Mouse (Mus musculus) hindbrain, embryonic 12.5 days (tissue): ENCODE results near the gene Klhl12. TPM values are rescaled to one million over a fixed set of nuclear protein-coding genes. Genes with fewer than 3 reads are reported as not detected.

Experiments
- ATAC-seq: fragments of 200-750 bp; cut with Nextera tagmentation; 2 replicates; pipeline ENCODE4 v1.8.0; 2017; ENCODE audit warnings: moderate TSS enrichment; ENCODE audit not compliant: low FRiP score
- H3K27ac ChIP-seq: fragments of 300-500 bp; sonication (generic); 2 replicates; pipeline ENCODE4 v1.5.1; 2016; ENCODE audit warnings: mild to moderate bottlenecking
- H3K27me3 ChIP-seq: fragments of 300-500 bp; sonication (generic); 2 replicates; pipeline ENCODE4 v1.6.1; 2016; ENCODE audit warnings: mild to moderate bottlenecking
- H3K36me3 ChIP-seq: fragments of 300-500 bp; sonication (generic); 2 replicates; pipeline ENCODE4 v1.6.1; 2016; ENCODE audit warnings: mild to moderate bottlenecking
- H3K4me1 ChIP-seq: fragments of 300-500 bp; sonication (generic); 2 replicates; pipeline ENCODE4 v1.6.1; 2016
- H3K4me2 ChIP-seq: fragments of 300-500 bp; sonication (generic); replicated peaks from 2 replicates; pipeline ENCODE4 v1.6.1; 2016; ENCODE audit warnings: mild to moderate bottlenecking
- H3K4me3 ChIP-seq: fragments of 300-500 bp; sonication (generic); 2 replicates; pipeline ENCODE4 v1.5.1; 2016; ENCODE audit warnings: mild to moderate bottlenecking
- H3K9ac ChIP-seq: fragments of 300-500 bp; sonication (generic); 2 replicates; pipeline ENCODE4 v1.6.1; 2016; ENCODE audit warnings: mild to moderate bottlenecking, moderate library complexity
- H3K9me3 ChIP-seq: fragments of 300-500 bp; sonication (generic); replicated peaks from 2 replicates; pipeline ENCODE4 v1.6.1; 2016; ENCODE audit warnings: mild to moderate bottlenecking
- WGBS: fragments of 180-500 bp; shearing (Covaris S2); methylation state at CpG from one replicate; pipeline ENCODE4 v1.1.7; 2016; 5-methylcytosine and 5-hydroxymethylcytosine counted together
- polyA plus RNA-seq: library from polyadenylated mRNA; unstranded; fragments of >200 nt; fragmentation: Nextera tagmentation; extraction: Ambion mirVana; gene quantifications from 2 replicates; pipeline ENCODE4 v1.2.1, GENCODE M21; 2016

Klhl12 gene
- 32.3 and 32.9 TPM in 2 replicates for polyA plus RNA-seq

DNA sequence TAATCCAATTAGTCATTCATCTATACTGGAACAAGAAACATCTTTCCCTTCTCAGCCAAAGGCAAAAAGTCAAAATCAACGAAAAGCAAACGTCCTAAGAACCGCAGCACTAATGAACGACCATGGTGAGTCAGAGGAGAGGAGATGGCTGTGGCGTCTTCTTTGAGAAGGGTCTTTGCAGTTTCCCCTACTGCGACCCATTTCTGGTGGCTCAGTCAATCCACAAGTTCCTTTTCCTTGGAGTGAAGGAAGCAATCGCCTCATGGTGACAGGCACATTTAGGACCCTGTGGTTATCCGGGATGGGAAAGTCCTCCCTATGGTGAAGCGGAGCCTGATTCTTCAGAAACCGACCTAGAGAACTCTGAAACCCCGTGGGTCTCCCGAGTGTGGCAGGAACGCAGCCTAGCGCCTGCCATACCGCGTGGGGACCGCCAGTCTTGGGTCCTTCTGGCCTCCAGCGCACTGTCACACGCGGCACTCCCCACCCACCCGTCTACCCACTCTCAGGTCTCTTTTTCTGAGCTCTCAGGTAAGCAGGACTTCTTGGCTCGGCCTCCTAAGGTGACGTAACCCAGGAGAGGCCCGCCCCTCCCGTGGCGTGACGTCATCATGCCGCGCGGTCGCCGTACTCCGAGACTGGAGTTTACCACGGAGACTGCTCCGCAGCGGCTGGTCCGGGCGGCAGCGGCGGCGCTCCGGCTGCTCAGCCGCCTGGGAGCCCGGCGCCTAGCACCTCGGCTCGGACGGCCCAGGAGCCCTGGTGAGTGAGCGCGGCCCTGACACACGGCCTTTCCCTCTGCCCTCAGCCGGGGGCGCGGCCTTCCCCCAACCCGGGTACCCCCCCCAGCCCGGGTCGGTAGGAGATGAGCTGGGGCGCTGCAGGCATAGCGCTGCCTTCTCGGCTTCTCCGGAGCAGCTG is at the start of gene Klhl12:
Klhl12 (plus strand) TSS at position 628 of the 921 bp plus-strand sequence.
- WGBS, result under 1% methylated on average over 59 of the region's 61 CpGs
- Histone ChIP-seq H3K9me3 (no peaks in the 10 kb centered on the region), H3K36me3 (peaks cover 13% of the 10 kb centered on the region; the same call in 1 of the 2 replicates), H3K4me3 (peak within 1 kb of the TSS; percentile 97), H3K9ac (peak within 1 kb of the TSS; percentile 94), H3K4me1 (peaks cover 10% of the 10 kb centered on the region), H3K27me3 (no peaks in the 10 kb centered on the region), H3K4me2 (peak within 1 kb of the TSS; percentile 76), H3K27ac (peak within 1 kb of the TSS; percentile 80)
- ATAC-seq, result peak; percentile 93

GRCm38 (mm10) chr1:134406414-134406771 is 48.9 kb upstream of the Klhl12 start:
- Histone ChIP-seq H3K36me3 (peaks cover 31% of the 10 kb centered on the region), H3K4me3 (peak overlapping the region; percentile 80), H3K27ac (peak overlapping the region; percentile 66; the same call in 1 of the 2 replicates), H3K27me3 (no peaks in the 10 kb centered on the region), H3K9me3 (no peaks in the 10 kb centered on the region), H3K9ac (peak overlapping the region; percentile 78), H3K4me1 (peaks cover 10% of the 10 kb centered on the region), H3K4me2 (peak overlapping the region; percentile 79)
- 30% methylated on average over 8 of the region's 8 CpGs for WGBS
- ATAC-seq, result no peak; the same call in 1 of the 2 replicates

DNA sequence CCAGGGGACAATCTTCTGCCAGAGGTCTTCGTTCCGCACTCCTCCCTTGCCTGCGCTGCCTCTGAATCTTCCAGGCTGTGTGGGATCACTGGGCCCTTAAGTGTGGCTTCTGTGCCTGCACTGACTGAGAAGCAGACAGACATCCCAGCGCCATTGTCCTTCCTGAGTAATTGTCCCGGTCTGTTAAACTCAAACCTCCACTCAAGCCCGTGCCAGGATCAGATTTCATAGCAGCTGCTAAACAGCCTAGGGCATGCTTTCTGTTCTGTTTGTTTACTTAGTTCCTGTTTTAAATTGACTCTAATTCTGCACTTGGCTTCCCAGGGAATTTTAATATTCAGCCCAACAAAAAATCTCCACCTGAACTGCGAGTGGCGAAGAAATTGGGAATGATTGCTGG is 47.3 kb upstream of the Klhl12 start:
- Histone ChIP-seq H3K9ac (no peak overlapping the region), H3K4me1 (peaks cover 10% of the 10 kb centered on the region), H3K36me3 (peaks cover 34% of the 10 kb centered on the region), H3K27ac (no peak overlapping the region), H3K9me3 (no peaks in the 10 kb centered on the region), H3K4me3 (no peak overlapping the region), H3K4me2 (no peak overlapping the region), H3K27me3 (no peaks in the 10 kb centered on the region)
- 80% methylated on average over 8 of the region's 8 CpGs for WGBS
- ATAC-seq, result no peak

- H3K4me3 ChIP-seq, result no peak overlapping the region
- H3K9me3 ChIP-seq, result no peaks in the 10 kb centered on the region
- WGBS, result 94% methylated on average over 9 of the region's 9 CpGs
- H3K27ac ChIP-seq, result no peak overlapping the region
- H3K4me2 ChIP-seq, result no peak overlapping the region
- peaks cover 34% of the 10 kb centered on the region for H3K36me3 ChIP-seq
- no peak for ATAC-seq
- H3K9ac ChIP-seq, result no peak overlapping the region
- peaks cover 20% of the 10 kb centered on the region for H3K4me1 ChIP-seq
- H3K27me3 ChIP-seq, result no peaks in the 10 kb centered on the region
Measured at GRCm38 (mm10) chr1:134411706-134412629, 43.4 kb upstream of the Klhl12 start.

- no peak for ATAC-seq
- Histone ChIP-seq H3K27me3 (no peaks in the 10 kb centered on the region), H3K36me3 (peaks cover 24% of the 10 kb centered on the region), H3K9me3 (no peaks in the 10 kb centered on the region), H3K4me2 (no peak overlapping the region), H3K9ac (no peak overlapping the region), H3K4me3 (no peak overlapping the region), H3K4me1 (peaks cover 32% of the 10 kb centered on the region), H3K27ac (0 out of 2 replicates have a peak overlapping the region, but pooled peaks have one; percentile 91)
- WGBS, result 48% methylated on average over 2 of the region's 2 CpGs
Measured at GRCm38 (mm10) chr1:134414038-134414437, 41.3 kb upstream of the Klhl12 start.

DNA sequence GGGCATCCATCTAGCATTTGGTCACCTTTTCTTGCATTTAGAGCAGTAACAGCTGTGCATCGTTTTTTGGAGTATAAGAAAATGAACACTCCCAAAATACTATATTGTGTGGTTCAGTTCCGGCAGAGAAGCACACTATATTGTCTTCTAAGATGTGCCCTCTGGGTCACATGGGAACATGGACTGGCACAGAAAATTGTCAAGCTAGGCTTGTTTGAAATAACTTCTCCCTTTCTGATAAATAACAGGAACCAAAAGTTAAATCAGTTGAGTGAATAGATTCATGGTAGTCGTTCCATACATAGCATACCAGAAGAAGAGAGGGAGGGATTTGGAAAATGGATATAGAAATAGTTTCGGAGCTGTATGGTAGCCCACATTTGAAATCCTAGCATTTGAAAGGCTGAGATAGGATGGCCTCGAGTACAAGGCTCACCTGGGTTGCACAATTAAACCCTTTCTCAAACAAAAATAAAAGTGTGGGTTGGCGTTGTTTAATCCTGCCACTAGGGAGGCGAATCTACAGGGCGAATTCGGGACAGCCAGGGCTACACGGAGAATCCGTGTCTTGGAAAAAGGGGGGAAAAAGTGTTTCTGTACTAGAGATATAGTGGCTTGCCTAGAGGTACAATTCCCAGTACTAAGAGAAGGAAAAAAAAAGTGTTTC is 40.7 kb upstream of the Klhl12 start:
- peak; percentile 53 for ATAC-seq
- peak overlapping the region; percentile 94 for H3K4me3 ChIP-seq
- peak overlapping the region; percentile 91 for H3K9ac ChIP-seq
- H3K27me3 ChIP-seq, result no peaks in the 10 kb centered on the region
- H3K36me3 ChIP-seq, result peaks cover 18% of the 10 kb centered on the region
- 16% methylated on average over 11 of the region's 11 CpGs for WGBS
- peak overlapping the region; percentile 91 for H3K27ac ChIP-seq
- H3K4me1 ChIP-seq, result peaks cover 38% of the 10 kb centered on the region
- peak overlapping the region; percentile 69 for H3K4me2 ChIP-seq
- H3K9me3 ChIP-seq, result no peaks in the 10 kb centered on the region

- peak; percentile 100 for ATAC-seq
- Histone ChIP-seq H3K4me3 (peak within 1 kb of the TSS; percentile 94), H3K27ac (peak within 1 kb of the TSS; percentile 91), H3K27me3 (no peaks in the 10 kb centered on the region), H3K9me3 (no peaks in the 10 kb centered on the region), H3K9ac (peak within 1 kb of the TSS; percentile 91), H3K4me1 (peaks cover 43% of the 10 kb centered on the region), H3K36me3 (peaks cover 12% of the 10 kb centered on the region), H3K4me2 (peak within 1 kb of the TSS; percentile 69)
- under 1% methylated on average over 61 of the region's 77 CpGs for WGBS
Measured at GRCm38 (mm10) chr1:134415168-134415831, 40.0 kb upstream of the Klhl12 start, which contains the start of gene Adipor1. Gene Adipor1 (plus strand): TSS chr1:134415378.

DNA sequence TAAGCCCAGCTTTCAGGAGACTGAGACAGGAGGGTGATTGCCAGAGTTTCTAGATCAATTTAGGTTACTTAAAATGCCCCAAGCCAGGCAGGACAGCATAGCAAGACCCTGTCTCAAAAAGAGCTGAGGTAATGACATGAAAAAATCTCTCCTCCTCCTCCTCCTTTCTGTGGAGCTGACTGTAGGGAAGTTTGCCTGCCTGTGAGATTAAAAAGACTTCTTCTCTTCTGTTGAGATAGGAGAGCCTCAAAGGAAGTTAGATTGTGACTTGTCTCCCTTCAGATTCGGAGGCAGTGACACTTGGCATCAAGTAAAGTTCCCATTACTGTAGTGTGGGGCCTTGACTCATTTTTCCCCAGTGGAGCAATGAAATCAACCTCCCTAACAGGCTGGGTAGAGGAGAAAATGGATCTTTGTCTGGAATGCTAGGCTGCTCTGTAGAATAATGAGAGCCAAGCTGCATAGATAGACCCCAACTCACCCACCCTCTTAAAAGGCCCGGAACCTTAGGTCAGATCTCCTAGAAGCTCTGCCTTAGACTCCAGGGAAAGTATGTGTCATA is 36.8 kb upstream of the Klhl12 start:
- Histone ChIP-seq H3K27ac (no peak overlapping the region), H3K27me3 (no peaks in the 10 kb centered on the region), H3K9me3 (no peaks in the 10 kb centered on the region), H3K9ac (no peak overlapping the region), H3K4me3 (no peak overlapping the region), H3K4me2 (no peak overlapping the region), H3K4me1 (peaks cover 43% of the 10 kb centered on the region), H3K36me3 (peaks cover 10% of the 10 kb centered on the region; the same call in 1 of the 2 replicates)
- 86% methylated on average over 2 of the region's 2 CpGs for WGBS
- ATAC-seq, result no peak

DNA sequence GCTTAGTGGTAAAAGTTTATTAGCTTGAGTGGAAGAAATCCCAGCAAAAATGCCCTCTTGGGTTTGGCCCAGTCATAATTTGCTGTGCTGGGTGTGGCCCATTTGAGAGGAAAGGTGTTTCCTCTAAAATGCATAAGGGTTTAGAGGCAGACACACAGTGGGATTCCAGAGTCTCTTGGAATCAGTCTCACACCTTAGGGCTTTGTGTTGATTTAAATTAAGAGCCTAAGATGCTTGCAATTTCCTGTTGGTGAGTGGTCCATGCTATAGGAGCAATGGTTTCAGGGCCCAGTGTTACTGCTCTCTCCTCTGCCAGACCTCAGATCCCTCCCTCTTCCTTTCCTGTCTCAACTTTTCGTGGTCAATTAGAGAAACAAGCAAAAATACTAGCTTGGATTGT is 36.2 kb upstream of the Klhl12 start:
- WGBS, result 72% methylated on average over 1 of the region's 1 CpGs
- Histone ChIP-seq H3K36me3 (peaks cover 15% of the 10 kb centered on the region), H3K27ac (no peak overlapping the region; the same call in 1 of the 2 replicates), H3K9ac (no peak overlapping the region), H3K9me3 (no peaks in the 10 kb centered on the region), H3K4me3 (no peak overlapping the region), H3K27me3 (no peaks in the 10 kb centered on the region), H3K4me1 (peaks cover 41% of the 10 kb centered on the region), H3K4me2 (no peak overlapping the region)
- ATAC-seq, result no peak

GRCm38 (mm10) chr1:134419751-134420458 is 35.4 kb upstream of the Klhl12 start:
- 68% methylated on average over 5 of the region's 5 CpGs for WGBS
- Histone ChIP-seq H3K4me1 (peaks cover 34% of the 10 kb centered on the region), H3K4me2 (no peak overlapping the region), H3K27ac (0 out of 2 replicates have a peak overlapping the region, but pooled peaks have one; percentile 4), H3K36me3 (peaks cover 23% of the 10 kb centered on the region), H3K9me3 (no peaks in the 10 kb centered on the region), H3K9ac (no peak overlapping the region), H3K27me3 (no peaks in the 10 kb centered on the region), H3K4me3 (no peak overlapping the region)
- no peak for ATAC-seq
